Mouse (Mus musculus): ENCODE data around the gene Lifr. TPM values are rescaled to one million over a fixed set of nuclear protein-coding genes. Genes with fewer than 3 reads are reported as not detected.

Gene Lifr
- polyA plus RNA-seq, 1 experiment, result 29.9 TPM

GRCm38 (mm10) chr15:7100226-7100625 is 9.8 kb downstream of the Lifr start:
- no peak overlapping the region for H3K27ac ChIP-seq (ENCODE audit: insufficient read depth, low read depth, low read length)
- H3K27me3 ChIP-seq (ENCODE audit: control insufficient read depth, insufficient read depth, low read length), result no peaks in the 10 kb centered on the region
- H3K4me3 ChIP-seq (ENCODE audit: low read depth, low read length), result no peak overlapping the region
- peaks cover 2% of the 10 kb centered on the region; the same call in 1 of the 2 replicates for H3K4me1 ChIP-seq (ENCODE audit: control insufficient read depth, insufficient read depth, insufficient read length, low read length)
- TF ChIP-seq CTCF (IDR thresholded peaks at IDR 0.05; ENCODE audit: extremely low read depth, insufficient read length, insufficient replicate concordance, low read depth, low read length) (no peak), POLR2A (IDR thresholded peaks at IDR 0.05; ENCODE audit: low read depth, low read length) (no peak)
- WGBS, result 88% methylated on average over 6 of the region's 6 CpGs
- H3K36me3 ChIP-seq (ENCODE audit: control insufficient read depth, insufficient read depth, low read length), result no peaks in the 10 kb centered on the region

GRCm38 (mm10) chr15:7103051-7103450 is 12.6 kb downstream of the Lifr start:
- Histone ChIP-seq H3K27ac (ENCODE audit: insufficient read depth, low read depth, low read length) (no peak overlapping the region), H3K4me1 (ENCODE audit: control insufficient read depth, insufficient read depth, insufficient read length, low read length) (peaks cover 3% of the 10 kb centered on the region; the same call in 1 of the 2 replicates), H3K36me3 (ENCODE audit: control insufficient read depth, insufficient read depth, low read length) (no peaks in the 10 kb centered on the region), H3K27me3 (ENCODE audit: control insufficient read depth, insufficient read depth, low read length) (no peaks in the 10 kb centered on the region), H3K4me3 (ENCODE audit: low read depth, low read length) (no peak overlapping the region)
- no peak for TF ChIP-seq CTCF (IDR thresholded peaks at IDR 0.05; ENCODE audit: extremely low read depth, insufficient read length, insufficient replicate concordance, low read depth, low read length)
- no peak for TF ChIP-seq POLR2A (IDR thresholded peaks at IDR 0.05; ENCODE audit: low read depth, low read length)
- WGBS, result 91% methylated on average over 2 of the region's 2 CpGs

- WGBS, result 15% methylated on average over 5 of the region's 5 CpGs
- no peak for TF ChIP-seq CTCF (IDR thresholded peaks at IDR 0.05; ENCODE audit: extremely low read depth, insufficient read length, insufficient replicate concordance, low read depth, low read length)
- no peak for TF ChIP-seq POLR2A (IDR thresholded peaks at IDR 0.05; ENCODE audit: low read depth, low read length)
- Histone ChIP-seq H3K36me3 (ENCODE audit: control insufficient read depth, insufficient read depth, low read length) (no peaks in the 10 kb centered on the region), H3K27ac (ENCODE audit: insufficient read depth, low read depth, low read length) (no peak overlapping the region), H3K4me3 (ENCODE audit: low read depth, low read length) (no peak overlapping the region), H3K27me3 (ENCODE audit: control insufficient read depth, insufficient read depth, low read length) (no peaks in the 10 kb centered on the region), H3K4me1 (ENCODE audit: control insufficient read depth, insufficient read depth, insufficient read length, low read length) (peaks cover 3% of the 10 kb centered on the region; the same call in 1 of the 2 replicates)
These were observed 14.8 kb downstream of the Lifr start for GRCm38 (mm10) chr15:7105224-7105623.

- 89% methylated on average over 6 of the region's 6 CpGs for WGBS
- no peak overlapping the region for H3K4me3 ChIP-seq (ENCODE audit: low read depth, low read length)
- no peaks in the 10 kb centered on the region for H3K27me3 ChIP-seq (ENCODE audit: control insufficient read depth, insufficient read depth, low read length)
- TF ChIP-seq POLR2A (IDR thresholded peaks at IDR 0.05; ENCODE audit: low read depth, low read length) (no peak), CTCF (IDR thresholded peaks at IDR 0.05; ENCODE audit: extremely low read depth, insufficient read length, insufficient replicate concordance, low read depth, low read length) (no peak)
- H3K36me3 ChIP-seq (ENCODE audit: control insufficient read depth, insufficient read depth, low read length), result no peaks in the 10 kb centered on the region
- H3K4me1 ChIP-seq (ENCODE audit: control insufficient read depth, insufficient read depth, insufficient read length, low read length), result peaks cover 3% of the 10 kb centered on the region; the same call in 1 of the 2 replicates
- H3K27ac ChIP-seq (ENCODE audit: insufficient read depth, low read depth, low read length), result no peak overlapping the region
These were observed 17.7 kb downstream of the Lifr start for GRCm38 (mm10) chr15:7108160-7108559.

- WGBS, result 80% methylated on average over 6 of the region's 6 CpGs
- TF ChIP-seq POLR2A (IDR thresholded peaks at IDR 0.05; ENCODE audit: low read depth, low read length), result no peak
- TF ChIP-seq CTCF (IDR thresholded peaks at IDR 0.05; ENCODE audit: extremely low read depth, insufficient read length, insufficient replicate concordance, low read depth, low read length), result no peak
- H3K4me3 ChIP-seq (ENCODE audit: low read depth, low read length), result no peak overlapping the region
- no peaks in the 10 kb centered on the region for H3K4me1 ChIP-seq (ENCODE audit: control insufficient read depth, insufficient read depth, insufficient read length, low read length)
- no peaks in the 10 kb centered on the region for H3K27me3 ChIP-seq (ENCODE audit: control insufficient read depth, insufficient read depth, low read length)
- H3K27ac ChIP-seq (ENCODE audit: insufficient read depth, low read depth, low read length), result no peak overlapping the region
- no peaks in the 10 kb centered on the region for H3K36me3 ChIP-seq (ENCODE audit: control insufficient read depth, insufficient read depth, low read length)
These were observed 22.0 kb downstream of the Lifr start for GRCm38 (mm10) chr15:7112227-7112907.

GRCm38 (mm10) chr15:7113906-7114305 is 23.5 kb downstream of the Lifr start:
- no peak for TF ChIP-seq POLR2A (IDR thresholded peaks at IDR 0.05; ENCODE audit: low read depth, low read length)
- TF ChIP-seq CTCF (IDR thresholded peaks at IDR 0.05; ENCODE audit: extremely low read depth, insufficient read length, insufficient replicate concordance, low read depth, low read length), result no peak
- 75% methylated on average over 3 of the region's 3 CpGs for WGBS

GRCm38 (mm10) chr15:7115326-7116003 is 25.1 kb downstream of the Lifr start:
- no peaks in the 10 kb centered on the region for H3K27me3 ChIP-seq (ENCODE audit: control insufficient read depth, insufficient read depth, low read length)
- 81% methylated on average over 7 of the region's 7 CpGs for WGBS
- no peaks in the 10 kb centered on the region for H3K4me1 ChIP-seq (ENCODE audit: control insufficient read depth, insufficient read depth, insufficient read length, low read length)
- H3K4me3 ChIP-seq (ENCODE audit: low read depth, low read length), result no peak overlapping the region
- TF ChIP-seq CTCF (IDR thresholded peaks at IDR 0.05; ENCODE audit: extremely low read depth, insufficient read length, insufficient replicate concordance, low read depth, low read length) (no peak), POLR2A (IDR thresholded peaks at IDR 0.05; ENCODE audit: low read depth, low read length) (no peak)
- no peaks in the 10 kb centered on the region for H3K36me3 ChIP-seq (ENCODE audit: control insufficient read depth, insufficient read depth, low read length)
- no peak overlapping the region for H3K27ac ChIP-seq (ENCODE audit: insufficient read depth, low read depth, low read length)

More at GRCm38 (mm10) chr15:7113906-7114305, 23.5 kb downstream of the Lifr start:
- Histone ChIP-seq H3K36me3 (ENCODE audit: control insufficient read depth, insufficient read depth, low read length) (no peaks in the 10 kb centered on the region), H3K27ac (ENCODE audit: insufficient read depth, low read depth, low read length) (no peak overlapping the region), H3K4me3 (ENCODE audit: low read depth, low read length) (no peak overlapping the region), H3K27me3 (ENCODE audit: control insufficient read depth, insufficient read depth, low read length) (no peaks in the 10 kb centered on the region), H3K4me1 (ENCODE audit: control insufficient read depth, insufficient read depth, insufficient read length, low read length) (no peaks in the 10 kb centered on the region)
